Mouse (Mus musculus): ENCODE measurements around the gene Pcsk6.

The Pcsk6 gene

DNA sequence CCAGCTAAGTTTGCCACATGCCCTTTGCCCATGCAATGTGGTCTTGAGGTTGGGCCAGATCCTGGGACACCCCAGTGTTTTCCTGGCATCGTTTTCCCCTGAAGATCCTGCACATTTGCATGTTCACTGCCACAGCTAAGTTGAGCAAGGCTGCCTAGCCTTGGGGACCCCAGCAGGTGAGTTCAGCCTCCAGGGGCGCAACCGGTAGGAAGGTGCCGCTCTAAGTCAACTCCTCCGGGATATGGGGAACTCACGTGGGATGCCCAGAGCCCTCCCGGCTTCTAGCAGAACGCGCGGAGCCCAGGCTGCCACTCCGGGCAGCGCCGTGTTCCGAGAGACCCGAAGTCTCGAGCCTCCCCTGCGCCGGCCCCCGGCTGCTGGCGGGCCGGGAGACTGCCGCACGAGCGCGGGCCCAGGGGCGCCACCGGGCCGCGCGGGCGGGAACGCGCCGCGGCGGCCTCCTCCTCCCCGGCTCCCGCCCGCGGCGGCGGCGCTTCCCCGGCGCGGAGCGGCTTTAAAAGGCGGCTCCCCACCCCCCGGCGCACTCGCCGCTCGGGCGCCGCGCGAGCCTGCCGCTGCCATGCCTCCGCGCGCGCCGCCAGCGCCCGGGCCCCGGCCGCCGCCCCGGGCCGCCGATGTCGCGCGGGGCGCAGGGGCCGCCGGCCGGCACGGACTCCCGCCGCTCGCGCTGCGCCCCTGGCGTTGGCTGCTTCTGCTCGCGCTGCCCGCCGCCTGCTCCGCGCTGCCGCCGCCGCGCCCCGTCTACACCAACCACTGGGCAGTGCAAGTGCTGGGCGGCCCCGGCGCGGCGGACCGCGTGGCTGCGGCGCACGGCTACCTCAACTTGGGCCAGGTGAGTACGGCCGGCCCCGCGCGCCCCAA lies at the start of gene Pcsk6:
Pcsk6 (plus strand) TSS at position 144 of the 882 bp plus-strand sequence.
- WGBS: 4% methylated on average over 111 of the region's 111 CpGs

DNA sequence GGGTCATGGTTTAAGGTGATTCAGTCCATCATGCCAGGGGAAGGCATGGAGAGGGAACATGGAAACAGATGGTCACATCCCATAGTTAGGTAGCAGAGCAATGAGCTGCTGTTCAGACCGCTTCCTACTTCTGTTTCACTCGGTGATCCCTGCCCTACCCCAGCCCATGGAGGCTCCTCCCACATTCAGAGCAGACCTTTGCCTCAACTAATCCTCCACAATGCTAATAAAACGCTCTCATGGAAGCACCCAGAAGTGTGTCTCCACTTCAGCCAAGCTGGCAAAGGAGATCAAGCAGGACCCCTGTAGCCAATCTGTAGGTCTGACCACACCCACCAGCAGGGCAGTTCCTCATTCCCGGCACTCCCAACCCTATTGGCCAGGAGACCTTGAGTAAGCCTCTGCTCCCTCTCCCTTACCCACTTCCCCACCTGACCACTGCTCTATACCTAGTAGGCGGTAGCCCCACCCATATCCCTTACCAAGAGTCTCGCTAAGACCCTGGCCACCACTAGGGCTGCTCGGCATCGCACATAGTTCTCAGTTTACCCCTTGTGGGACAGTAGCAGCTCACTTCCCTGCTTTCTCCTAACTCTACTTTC lies 47.8 kb upstream of the Pcsk6 start:
- 90% methylated on average over 8 of the region's 8 CpGs for WGBS

- 98% methylated on average over 8 of the region's 8 CpGs for WGBS
Observed at GRCm38 (mm10) chr7:65817564-65817963, 44.0 kb upstream of the Pcsk6 start.

DNA sequence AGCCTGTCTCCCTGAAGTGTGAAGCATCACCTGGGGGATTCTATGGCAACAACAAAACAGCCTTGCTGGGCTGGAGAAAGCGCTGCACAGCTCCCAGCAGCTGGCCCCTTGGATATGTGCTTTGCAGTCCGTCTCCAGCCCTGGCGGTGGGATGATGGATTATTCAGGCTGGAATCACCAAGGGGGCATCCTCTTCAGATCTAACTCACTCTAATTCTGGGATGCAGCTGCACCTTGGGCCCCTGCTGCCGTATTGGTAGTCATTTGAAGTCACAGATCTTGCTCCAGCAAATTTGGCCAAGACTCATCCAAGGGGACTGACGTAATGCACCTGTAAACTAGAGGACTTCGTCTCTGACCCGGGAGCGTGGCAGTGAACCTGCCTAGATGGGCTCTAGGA lies 41.1 kb upstream of the Pcsk6 start:
- WGBS: 73% methylated on average over 8 of the region's 8 CpGs

DNA sequence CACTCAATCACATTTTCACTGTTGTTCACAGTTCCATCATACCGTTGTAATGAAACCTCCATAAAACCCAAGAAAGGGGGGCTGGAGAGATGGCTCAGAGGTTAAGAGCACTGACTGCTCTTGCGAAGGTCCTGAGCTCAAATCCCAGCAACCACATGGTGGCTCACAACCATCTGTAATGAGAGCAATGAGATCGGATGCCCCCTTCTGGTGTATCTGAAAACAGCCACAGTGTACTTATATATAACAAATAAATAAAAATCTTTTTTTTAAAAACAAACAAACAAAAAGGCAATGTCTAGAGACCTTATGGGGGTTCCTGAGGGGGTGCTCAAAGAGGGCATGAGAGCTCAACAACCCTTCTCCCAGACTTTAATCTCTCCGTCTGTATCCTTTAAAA lies 39.6 kb upstream of the Pcsk6 start:
- WGBS: 79% methylated on average over 4 of the region's 4 CpGs

GRCm38 (mm10) chr7:65822506-65823119 lies 38.9 kb upstream of the Pcsk6 start:
- WGBS: 75% methylated on average over 2 of the region's 2 CpGs

- 98% methylated on average over 3 of the region's 3 CpGs for WGBS
Observed at GRCm38 (mm10) chr7:65839756-65840155, 21.8 kb upstream of the Pcsk6 start.

DNA sequence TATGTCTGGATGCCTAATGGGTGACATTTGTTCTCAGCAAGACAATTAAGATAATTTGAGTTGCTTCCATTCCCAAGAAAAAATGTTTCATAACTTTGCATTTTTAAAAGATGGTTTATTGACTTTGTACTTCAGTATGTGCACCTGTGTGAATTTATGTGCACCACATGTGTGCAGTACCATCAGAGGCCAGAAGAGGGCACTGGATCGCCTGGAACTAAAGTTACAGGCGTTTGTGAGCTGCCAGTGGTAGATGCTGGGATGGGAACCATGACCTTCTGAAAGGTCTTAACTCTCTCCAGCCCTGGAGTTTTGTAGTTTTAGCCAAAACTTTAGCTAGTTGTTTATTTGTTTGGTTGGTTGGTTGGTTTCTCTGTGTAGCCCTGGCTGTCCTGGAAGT lies 18.3 kb upstream of the Pcsk6 start:
- WGBS: 57% methylated on average over 2 of the region's 2 CpGs

GRCm38 (mm10) chr7:65860981-65861380 lies 553 bp upstream of the Pcsk6 start:
- 68% methylated on average over 7 of the region's 7 CpGs for WGBS

DNA sequence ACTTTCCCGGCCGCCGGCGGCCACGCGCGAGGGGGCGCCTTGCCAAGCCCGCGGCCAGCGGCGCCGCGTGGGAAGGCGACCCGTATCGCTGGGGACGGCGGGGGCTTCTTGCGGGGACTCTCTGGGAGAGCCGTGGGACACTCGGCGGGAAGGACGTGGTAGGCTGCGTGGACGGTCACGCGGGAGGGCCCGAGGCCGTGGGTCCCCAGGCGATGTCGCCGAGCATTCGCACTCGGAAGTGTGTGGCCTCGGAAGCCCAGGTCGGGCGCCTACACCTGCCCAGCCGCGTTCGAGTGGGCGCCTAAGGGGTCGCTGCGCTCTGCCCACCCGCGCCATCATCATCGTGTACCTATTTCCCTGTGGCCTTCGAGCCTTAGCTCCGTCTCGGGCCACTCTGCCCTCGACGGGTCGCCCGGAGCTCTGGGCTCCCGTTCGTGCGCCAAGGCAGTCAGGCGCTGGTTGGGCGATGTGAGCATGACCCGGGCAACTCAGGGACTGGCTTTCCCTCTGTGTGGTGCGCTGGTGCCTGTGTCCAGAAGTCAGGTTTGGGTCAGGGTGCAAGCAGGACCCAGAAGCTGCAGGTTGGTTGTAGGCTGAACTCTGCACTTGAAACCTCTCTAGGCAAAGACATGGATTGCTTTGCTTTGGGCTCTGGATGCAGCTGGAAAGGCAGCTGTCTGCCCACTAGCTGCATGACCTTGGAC lies 1.1 kb downstream of the Pcsk6 start:
- WGBS: 6% methylated on average over 61 of the region's 61 CpGs

DNA sequence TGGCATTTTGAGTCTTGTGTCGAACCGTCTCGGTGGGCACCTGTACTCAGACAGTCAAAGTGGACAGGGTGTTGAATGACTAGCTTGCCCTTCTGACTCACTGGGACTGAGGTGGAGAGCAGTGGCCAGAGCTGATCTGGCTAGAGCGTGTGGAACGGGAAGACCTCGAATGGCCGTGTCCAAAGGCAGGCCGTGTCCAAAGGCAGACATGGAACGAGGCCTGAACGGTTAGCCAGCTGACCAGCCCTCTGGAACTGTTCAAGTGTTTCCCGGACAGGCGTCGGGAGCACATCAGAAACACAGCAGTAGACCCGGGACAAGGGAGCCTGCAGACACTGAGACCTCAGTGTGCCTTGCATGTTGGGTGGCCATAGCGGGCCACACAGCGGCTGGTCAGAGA lies 7.6 kb downstream of the Pcsk6 start:
- WGBS: 85% methylated on average over 16 of the region's 16 CpGs

GRCm38 (mm10) chr7:65869794-65870193 lies 8.3 kb downstream of the Pcsk6 start:
- 88% methylated on average over 5 of the region's 5 CpGs for WGBS

GRCm38 (mm10) chr7:65870227-65870626 lies 8.7 kb downstream of the Pcsk6 start:
- 82% methylated on average over 5 of the region's 5 CpGs for WGBS

GRCm38 (mm10) chr7:65870928-65871580 lies 9.5 kb downstream of the Pcsk6 start:
- WGBS: 57% methylated on average over 10 of the region's 10 CpGs

- 65% methylated on average over 2 of the region's 2 CpGs for WGBS
Observed at GRCm38 (mm10) chr7:65871851-65872250, 10.3 kb downstream of the Pcsk6 start.

DNA sequence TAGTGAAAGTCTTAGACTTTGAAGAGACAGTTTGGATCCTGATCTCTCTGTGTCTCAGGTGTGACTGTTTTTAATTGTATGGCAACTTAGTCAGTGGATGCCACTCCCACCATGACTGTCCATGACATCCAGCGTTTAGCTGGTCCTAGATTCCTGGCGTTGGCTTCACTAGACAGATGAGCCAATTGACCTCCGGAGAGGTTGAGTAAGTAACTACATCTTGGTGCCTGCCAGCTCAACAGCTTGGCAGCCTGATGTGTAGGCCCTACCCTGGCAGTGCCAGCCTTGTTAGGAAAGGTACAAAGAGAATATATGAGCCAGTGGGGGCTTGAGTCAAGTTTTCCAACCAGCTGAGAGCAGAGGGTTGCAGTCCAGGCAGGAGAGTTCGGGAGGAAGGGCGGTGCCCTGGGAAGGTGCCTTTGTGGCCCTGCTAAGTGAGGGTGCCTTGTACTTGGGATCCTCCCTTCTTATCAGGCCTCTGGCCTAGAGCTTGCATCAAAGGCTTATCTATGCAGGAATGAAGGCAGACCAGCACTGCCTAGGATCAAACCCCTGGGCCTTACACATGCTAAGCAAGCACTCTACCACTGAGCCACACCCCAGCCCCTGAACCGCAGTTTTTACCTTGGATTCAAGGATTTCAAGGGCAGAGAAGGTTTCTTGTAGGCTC lies 11.8 kb downstream of the Pcsk6 start:
- 90% methylated on average over 6 of the region's 6 CpGs for WGBS

DNA sequence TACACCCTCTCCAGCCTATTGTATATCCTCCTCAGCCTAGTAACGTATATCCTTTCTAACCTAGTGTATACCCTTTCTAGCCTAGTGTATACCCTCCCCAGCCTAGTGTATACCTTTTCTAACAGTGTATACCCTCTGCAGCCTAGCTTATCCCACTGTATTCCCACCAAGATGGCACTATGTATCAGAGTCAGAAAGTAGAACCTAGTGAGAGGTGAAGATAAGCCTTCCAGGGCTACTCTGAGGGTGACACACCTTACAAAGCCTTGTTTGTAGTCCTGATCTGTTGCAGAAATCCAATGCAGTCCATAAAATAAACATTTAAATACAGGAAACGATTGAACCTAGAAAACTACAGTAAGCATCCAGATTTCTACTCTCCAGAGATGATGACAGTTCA lies 12.4 kb downstream of the Pcsk6 start:
- WGBS: 82% methylated on average over 2 of the region's 2 CpGs

GRCm38 (mm10) chr7:65876596-65876995 lies 15.1 kb downstream of the Pcsk6 start:
- WGBS: 82% methylated on average over 3 of the region's 3 CpGs

GRCm38 (mm10) chr7:65878234-65878633 lies 16.7 kb downstream of the Pcsk6 start:
- WGBS: 57% methylated on average over 4 of the region's 4 CpGs

DNA sequence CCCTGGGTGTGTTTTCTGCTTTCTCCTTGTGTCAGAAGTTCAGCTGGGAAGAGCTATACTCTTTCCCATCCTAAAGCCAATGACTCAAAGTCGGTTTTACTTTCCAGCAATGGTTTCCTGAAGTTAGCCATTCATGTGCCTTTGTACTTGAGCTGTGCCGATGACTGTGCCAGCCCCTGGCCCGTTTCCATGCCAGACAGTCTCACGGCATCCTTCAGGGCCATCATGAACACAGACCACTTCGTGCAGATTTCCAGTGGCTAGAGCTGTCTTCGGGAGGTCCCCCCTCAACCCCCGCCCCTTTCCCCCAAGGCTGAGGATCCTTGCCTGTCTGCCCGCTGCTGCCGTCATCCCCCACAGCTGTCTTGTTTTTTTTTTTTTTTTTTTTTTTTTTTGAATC lies 17.8 kb downstream of the Pcsk6 start:
- WGBS: 64% methylated on average over 9 of the region's 9 CpGs

GRCm38 (mm10) chr7:65880666-65881289 lies 19.2 kb downstream of the Pcsk6 start:
- WGBS: 81% methylated on average over 5 of the region's 5 CpGs

Measured in cerebral cortex, adult 2 months (tissue).